Mouse (Mus musculus) megakaryocyte progenitor cell, adult 5-6 weeks (primary cell): ENCODE results near the gene Gdpd3. TPM values are rescaled to one million over a fixed set of nuclear protein-coding genes. Genes with fewer than 3 reads are reported as not detected.
A peak's percentile ranks its signal among the peaks of the same experiment; 100 is the strongest.

Source experiments
- ATAC-seq: replicated peaks from 2 replicates; pipeline ENCODE4 v1.8.0; 2016; ENCODE audit warnings: mild to moderate bottlenecking, moderate TSS enrichment, inconsistent platforms; ENCODE audit not compliant: poor library complexity
- total RNA-seq, 2 experiments: library from RNA; stranded (forward) in 1 of 2; stranded (reverse) in 1 of 2; fragments of 157-497, 149-512 nt in 1 of 2; fragments of 200-1000 nt in 1 of 2; gene quantifications; 2 replicates each; pipeline versions ENCODE4 v1.2.3 to v1.2.4; 2015 to 2017

Gdpd3 gene
- total RNA-seq, 2 experiments from 2014 or later, result 7.7 to 8.4 TPM

GRCm38 (mm10) chr7:126803181-126803580 is 37.0 kb downstream of the Gdpd3 start:
- ATAC-seq, result no peak

GRCm38 (mm10) chr7:126803751-126804150 is 37.6 kb downstream of the Gdpd3 start:
- ATAC-seq, result no peak

- ATAC-seq, result no peak
These were observed 40.8 kb downstream of the Gdpd3 start for GRCm38 (mm10) chr7:126806956-126807355.

GRCm38 (mm10) chr7:126807405-126807804 is 41.3 kb downstream of the Gdpd3 start:
- no peak for ATAC-seq

GRCm38 (mm10) chr7:126808703-126809455 is 42.7 kb downstream of the Gdpd3 start:
- peak; percentile 96 for ATAC-seq

GRCm38 (mm10) chr7:126809723-126810369 is 43.7 kb downstream of the Gdpd3 start:
- no peak; the same call in 1 of the 2 replicates for ATAC-seq

- no peak for ATAC-seq
These were observed 49.6 kb downstream of the Gdpd3 start for GRCm38 (mm10) chr7:126815726-126816222.

GRCm38 (mm10) chr7:126816494-126816893 is 50.4 kb downstream of the Gdpd3 start:
- no peak for ATAC-seq

- no peak for ATAC-seq
These were observed 51.5 kb downstream of the Gdpd3 start for GRCm38 (mm10) chr7:126817595-126817994.

GRCm38 (mm10) chr7:126818818-126819217 is 52.7 kb downstream of the Gdpd3 start:
- no peak for ATAC-seq

- peak; percentile 93 for ATAC-seq
These were observed 55.8 kb downstream of the Gdpd3 start for GRCm38 (mm10) chr7:126821835-126822511.

- no peak for ATAC-seq
These were observed 56.6 kb downstream of the Gdpd3 start for GRCm38 (mm10) chr7:126822741-126823140.

- no peak for ATAC-seq
These were observed 57.1 kb downstream of the Gdpd3 start for GRCm38 (mm10) chr7:126823202-126823711.

- no peak for ATAC-seq
These were observed 57.8 kb downstream of the Gdpd3 start for GRCm38 (mm10) chr7:126823940-126824339.

Other genes starting within 250 kb of the Gdpd3 start
- 198 and 210 TPM in 2 replicates for gene Eif3c, start 199.9 kb upstream of the Gdpd3 start, total RNA-seq (2015)
- gene Eif3c, start 199.9 kb upstream of the Gdpd3 start, total RNA-seq (2017), result 226 and 261 TPM in 2 replicates
- gene Apobr, start 181.4 kb upstream of the Gdpd3 start, total RNA-seq (2015), result 1.1 and 1.9 TPM in 2 replicates
- 4.2 and 4.9 TPM in 2 replicates for gene Apobr, start 181.4 kb upstream of the Gdpd3 start, total RNA-seq (2017)
- 33.0 and 36.3 TPM in 2 replicates for gene Cln3, start 180.5 kb upstream of the Gdpd3 start, total RNA-seq (2015)
- 9.2 and 19.9 TPM in 2 replicates for gene Cln3, start 180.5 kb upstream of the Gdpd3 start, total RNA-seq (2017)
- 0.81 TPM in 1 of 2 replicates, not detected in the other for gene Il27, start 171.4 kb upstream of the Gdpd3 start, total RNA-seq (2015)
- 0.29 and 1.1 TPM in 2 replicates for gene Il27, start 171.4 kb upstream of the Gdpd3 start, total RNA-seq (2017)
- 0.17 and 1.6 TPM in 2 replicates for gene Nupr1, start 135.5 kb upstream of the Gdpd3 start, total RNA-seq (2015)
- 0.92 and 1.3 TPM in 2 replicates for gene Nupr1, start 135.5 kb upstream of the Gdpd3 start, total RNA-seq (2017)
- 65.7 and 74.6 TPM in 2 replicates for gene Sgf29, start 117.0 kb upstream of the Gdpd3 start, total RNA-seq (2015)
- 40.1 and 52.5 TPM in 2 replicates for gene Sgf29, start 117.0 kb upstream of the Gdpd3 start, total RNA-seq (2017)
- 1.7 and 3.2 TPM in 2 replicates for gene Sult1a1, start 89.9 kb upstream of the Gdpd3 start, total RNA-seq (2015)
- gene Sult1a1, start 89.9 kb upstream of the Gdpd3 start, total RNA-seq (2017), result 1.0 and 3.6 TPM in 2 replicates
- 89.8 and 95.2 TPM in 2 replicates for gene Bola2, start 70.9 kb upstream of the Gdpd3 start, total RNA-seq (2015)
- gene Bola2, start 70.9 kb upstream of the Gdpd3 start, total RNA-seq (2017), result 168 and 218 TPM in 2 replicates
- gene Slx1b, start 70.5 kb upstream of the Gdpd3 start, total RNA-seq (2015), result 4.2 and 4.8 TPM in 2 replicates
- 4.6 and 4.7 TPM in 2 replicates for gene Slx1b, start 70.5 kb upstream of the Gdpd3 start, total RNA-seq (2017)
- gene Coro1a, start 58.5 kb upstream of the Gdpd3 start, total RNA-seq (2015), result 259 and 365 TPM in 2 replicates
- 366 and 525 TPM in 2 replicates for gene Coro1a, start 58.5 kb upstream of the Gdpd3 start, total RNA-seq (2017)
- gene Mapk3, start 6.7 kb upstream of the Gdpd3 start, total RNA-seq (2015), result 86.5 and 106 TPM in 2 replicates
- gene Mapk3, start 6.7 kb upstream of the Gdpd3 start, total RNA-seq (2017), result 36.0 and 41.3 TPM in 2 replicates
- 25.4 and 32.4 TPM in 2 replicates for gene Ypel3, start 10.6 kb downstream of the Gdpd3 start, total RNA-seq (2015)
- 11.8 and 15.1 TPM in 2 replicates for gene Ypel3, start 10.6 kb downstream of the Gdpd3 start, total RNA-seq (2017)
- 0.34 and 0.42 TPM in 2 replicates for gene Tbx6, start 15.1 kb downstream of the Gdpd3 start, total RNA-seq (2015)
- 0.14 TPM in 1 of 2 replicates, not detected in the other for gene Tbx6, start 15.1 kb downstream of the Gdpd3 start, total RNA-seq (2017)
- 209 and 216 TPM in 2 replicates for gene Ppp4c, start 26.2 kb downstream of the Gdpd3 start, total RNA-seq (2015)
- gene Ppp4c, start 26.2 kb downstream of the Gdpd3 start, total RNA-seq (2017), result 113 and 131 TPM in 2 replicates
- not detected in 2 replicates for gene Fam57b, start 31.3 kb downstream of the Gdpd3 start, total RNA-seq (2015)
- gene Fam57b, start 31.3 kb downstream of the Gdpd3 start, total RNA-seq (2017), result not detected in 2 replicates
- gene 4930451I11Rik, start 65.3 kb downstream of the Gdpd3 start, total RNA-seq (2015), result not detected in 2 replicates
- gene 4930451I11Rik, start 65.3 kb downstream of the Gdpd3 start, total RNA-seq (2017), result not detected in 2 replicates
- not detected in 2 replicates for gene Doc2a, start 81.1 kb downstream of the Gdpd3 start, total RNA-seq (2015)
- gene Doc2a, start 81.1 kb downstream of the Gdpd3 start, total RNA-seq (2017), result 0.07 TPM in 1 of 2 replicates, not detected in the other
- gene Hirip3, start 95.6 kb downstream of the Gdpd3 start, total RNA-seq (2015), result 21.8 and 27.5 TPM in 2 replicates
- 215 and 246 TPM in 2 replicates for gene Hirip3, start 95.6 kb downstream of the Gdpd3 start, total RNA-seq (2017)
- gene Ino80e, start 96.0 kb downstream of the Gdpd3 start, total RNA-seq (2015), result 83.1 and 83.9 TPM in 2 replicates
- 36.3 and 38.5 TPM in 2 replicates for gene Ino80e, start 96.0 kb downstream of the Gdpd3 start, total RNA-seq (2017)
- 16.5 and 19.4 TPM in 2 replicates for gene Taok2, start 118.4 kb downstream of the Gdpd3 start, total RNA-seq (2015)
- 30.2 and 32.6 TPM in 2 replicates for gene Taok2, start 118.4 kb downstream of the Gdpd3 start, total RNA-seq (2017)
- 19.1 and 28.8 TPM in 2 replicates for gene Tmem219, start 156.6 kb downstream of the Gdpd3 start, total RNA-seq (2015)
- 19.8 and 36.4 TPM in 2 replicates for gene Tmem219, start 156.6 kb downstream of the Gdpd3 start, total RNA-seq (2017)
- gene Kctd13, start 162.5 kb downstream of the Gdpd3 start, total RNA-seq (2015), result 6.6 and 11.5 TPM in 2 replicates
- gene Kctd13, start 162.5 kb downstream of the Gdpd3 start, total RNA-seq (2017), result 8.9 and 13.2 TPM in 2 replicates
- not detected in 2 replicates for gene Asphd1, start 183.2 kb downstream of the Gdpd3 start, total RNA-seq (2015)
- gene Asphd1, start 183.2 kb downstream of the Gdpd3 start, total RNA-seq (2017), result not detected in 2 replicates
- gene Sez6l2, start 184.2 kb downstream of the Gdpd3 start, total RNA-seq (2015), result 0.46 and 1.6 TPM in 2 replicates
- 0.34 and 0.37 TPM in 2 replicates for gene Sez6l2, start 184.2 kb downstream of the Gdpd3 start, total RNA-seq (2017)
- 41.2 and 42.3 TPM in 2 replicates for gene Cdipt, start 209.6 kb downstream of the Gdpd3 start, total RNA-seq (2015)
- gene Cdipt, start 209.6 kb downstream of the Gdpd3 start, total RNA-seq (2017), result 50.1 and 54.7 TPM in 2 replicates
- 4.3 and 4.9 TPM in 2 replicates for gene Cdiptos, start 209.8 kb downstream of the Gdpd3 start, total RNA-seq (2015)
- 0.62 and 3.2 TPM in 2 replicates for gene Cdiptos, start 209.8 kb downstream of the Gdpd3 start, total RNA-seq (2017)
- gene Mvp, start 248.3 kb downstream of the Gdpd3 start, total RNA-seq (2015), result 2.2 and 5.1 TPM in 2 replicates
- 17.4 and 19.2 TPM in 2 replicates for gene Mvp, start 248.3 kb downstream of the Gdpd3 start, total RNA-seq (2017)